Mouse (Mus musculus) left cerebral cortex, postnatal 10 days (tissue): ENCODE measurements around the gene Mapk12. TPM values are rescaled to one million over a fixed set of nuclear protein-coding genes. Genes with fewer than 3 reads are reported as not detected.

ENCODE experiments used
- DNase-seq, 2 experiments: peaks; one replicate each; pipeline ENCODE4 v3.0.0; 2021 to 2022; ENCODE audit warnings: low spot score in 2 of 2, mixed read lengths in 1 of 2; ENCODE audit errors: extremely low spot score in 1 of 2
- intact Hi-C: fragments of 180-260 bp; cut with DNase I; formaldehyde crosslinking; loops from one replicate; pipeline ENCODE4 v1.15.1; 2025
- total RNA-seq, 2 experiments: library from RNA; stranded (reverse); gene quantifications; 2 replicates each; pipeline ENCODE4 v1.2.3; 2021

Mapk12 gene
- total RNA-seq, 2 experiments from 2014 or later, result 5.0 to 5.3 TPM

GRCm38 (mm10) chr15:89173024-89173905, 32.8 kb upstream of the Mapk12 start:
- DNase-seq, result peak in 1 of 2 experiments; percentile 78
- intact Hi-C loops, result no loop called here

GRCm38 (mm10) chr15:89172276-89172935, 31.9 kb upstream of the Mapk12 start:
- intact Hi-C loops, result no loop called here
- peak in 1 of 2 experiments; percentile 54 for DNase-seq

- peak in 1 of 2 experiments; percentile 20 for DNase-seq
- intact Hi-C loops, result no loop called here
Measured at GRCm38 (mm10) chr15:89171526-89172051, 31.1 kb upstream of the Mapk12 start.

GRCm38 (mm10) chr15:89170102-89170501, 29.6 kb upstream of the Mapk12 start:
- peak in 1 of 2 experiments; percentile 58 for DNase-seq
- intact Hi-C loops, result no loop called here

- intact Hi-C loops, result no loop called here
- DNase-seq, result peak in 1 of 2 experiments; percentile 88
Measured at GRCm38 (mm10) chr15:89169431-89169830, 28.9 kb upstream of the Mapk12 start.

- intact Hi-C loops, result no loop called here
- no peak for DNase-seq
Measured at GRCm38 (mm10) chr15:89168922-89169321, 28.4 kb upstream of the Mapk12 start.

GRCm38 (mm10) chr15:89165478-89165877, 25.0 kb upstream of the Mapk12 start:
- intact Hi-C loops, result no loop called here
- peak in 1 of 2 experiments; percentile 25 for DNase-seq

GRCm38 (mm10) chr15:89161397-89161796, 20.9 kb upstream of the Mapk12 start:
- intact Hi-C loops, result no loop called here
- DNase-seq, result no peak

GRCm38 (mm10) chr15:89158516-89158915, 18.0 kb upstream of the Mapk12 start:
- intact Hi-C loops, result no loop called here

GRCm38 (mm10) chr15:89157954-89158353, 17.5 kb upstream of the Mapk12 start:
- intact Hi-C loops, result loop anchor here (2.0 kb wide), 1 partner anchor 51 kb away; no protein-coding TSS in a partner anchor
- DNase-seq, result peak in 1 of 2 experiments; percentile 76

More at GRCm38 (mm10) chr15:89158516-89158915, 18.0 kb upstream of the Mapk12 start:
- DNase-seq, result no peak

- peak in 1 of 2 experiments; percentile 34 for DNase-seq
- intact Hi-C loops, result no loop called here
Measured at GRCm38 (mm10) chr15:89152312-89152711, 11.8 kb upstream of the Mapk12 start.

GRCm38 (mm10) chr15:89150041-89150390, 9.5 kb upstream of the Mapk12 start:
- intact Hi-C loops, result no loop called here
- DNase-seq, result peak in 1 of 2 experiments; percentile 36

- intact Hi-C loops, result no loop called here
- peak in 1 of 2 experiments; percentile 71 for DNase-seq
Measured at GRCm38 (mm10) chr15:89149271-89150040, 9.0 kb upstream of the Mapk12 start, which contains the start of gene Mapk11. Mapk11 (minus strand) TSS chr15:89149628.

GRCm38 (mm10) chr15:89148496-89149270, 8.2 kb upstream of the Mapk12 start:
- intact Hi-C loops, result no loop called here
- peak in 1 of 2 experiments; percentile 29 for DNase-seq

GRCm38 (mm10) chr15:89147895-89148294, 7.4 kb upstream of the Mapk12 start:
- intact Hi-C loops, result no loop called here
- DNase-seq, result peak in 1 of 2 experiments; percentile 18

GRCm38 (mm10) chr15:89147456-89147855, 7.0 kb upstream of the Mapk12 start:
- peak in 1 of 2 experiments; percentile 25 for DNase-seq
- intact Hi-C loops, result no loop called here

GRCm38 (mm10) chr15:89147024-89147423, 6.5 kb upstream of the Mapk12 start:
- intact Hi-C loops, result no loop called here
- DNase-seq, result peak in 1 of 2 experiments; percentile 67

- intact Hi-C loops, result no loop called here
- peak in 1 of 2 experiments; percentile 72 for DNase-seq
Measured at GRCm38 (mm10) chr15:89146537-89146936, 6.0 kb upstream of the Mapk12 start.
